ENCODE assay signal across 17 mouse cellular contexts in the genomic region with DNA sequence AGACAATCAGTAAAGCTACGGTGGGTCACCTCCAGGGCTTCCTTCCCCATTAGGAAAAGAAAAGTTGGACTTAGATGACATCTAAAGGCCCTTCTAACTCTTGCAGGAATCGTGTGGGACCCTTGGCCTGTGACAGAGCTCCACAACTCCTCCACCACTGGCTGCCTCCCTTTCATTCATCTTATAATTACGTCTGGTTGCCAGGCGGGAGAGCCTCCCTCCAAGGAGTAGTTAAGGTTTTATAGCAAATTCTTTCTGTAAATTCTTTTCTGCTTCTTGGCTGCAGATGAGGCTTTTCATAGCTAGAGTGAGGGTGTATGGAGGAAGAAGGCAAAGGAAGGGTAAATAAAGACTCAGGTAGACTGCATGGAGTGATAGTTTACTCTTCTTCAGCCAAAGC.
DNase-seq lines count a peak whose midpoint lies in the region; ATAC-seq and TF ChIP-seq lines count a peak whose summit lies in the region.
"Had no signal": no experiment of that assay in that cellular context is flagged by ENCODE, and none has a peak within 500 bp of the region (broad histone marks: within the 10 kb centered on the region; RNA-seq: fewer than 3 reads in every experiment).

No protein-coding gene starts in this region.

- no peak overlapping the region for H3K9ac ChIP-seq in heart, embryonic 12.5 days
- no peak overlapping the region for H3K9ac ChIP-seq in kidney, postnatal 0 days (ENCODE audit: low read depth, low read length)
- no peak overlapping the region for H3K9ac ChIP-seq in limb, embryonic 15.5 days
- H3K9ac ChIP-seq: embryonic facial prominence, embryonic 12.5 days; midbrain, embryonic 12.5 days had no signal

- ATAC-seq in heart, embryonic 12.5 days (ENCODE audit: insufficient number of reproducible peaks, low FRiP score) = no peak
- no peak for ATAC-seq in kidney, postnatal 0 days (replicated peaks; ENCODE audit: low FRiP score, low read depth)
- 0 out of 2 replicates have a peak, but pooled peaks have one; percentile 12 for ATAC-seq in limb, embryonic 15.5 days (ENCODE audit: insufficient number of reproducible peaks, low FRiP score, low TSS enrichment, low read depth)

- TF ChIP-seq POLR2A in embryonic fibroblast, embryonic 13.5 days (IDR thresholded peaks at IDR 0.05; ENCODE audit: low read depth, low read length) = no peak

- H3K27me3 ChIP-seq in heart, embryonic 12.5 days (replicated peaks) = no peaks in the 10 kb centered on the region
- H3K27me3 ChIP-seq in kidney, postnatal 0 days (ENCODE audit: insufficient read depth, low read length) = no peaks in the 10 kb centered on the region
- H3K27me3 ChIP-seq in limb, embryonic 15.5 days = no peaks in the 10 kb centered on the region
- H3K27me3 ChIP-seq: embryonic facial prominence, embryonic 12.5 days had no signal

- H3K36me3 ChIP-seq in heart, embryonic 12.5 days = peaks cover 5% of the 10 kb centered on the region; the same call in 1 of the 2 replicates
- H3K36me3 ChIP-seq in kidney, postnatal 0 days (ENCODE audit: insufficient read depth, low read length) = no peaks in the 10 kb centered on the region
- no peaks in the 10 kb centered on the region for H3K36me3 ChIP-seq in limb, embryonic 15.5 days
- H3K36me3 ChIP-seq: embryonic facial prominence, embryonic 12.5 days; midbrain, embryonic 12.5 days had no signal

- 55% methylated on average over 4 of the region's 4 CpGs for WGBS in heart, embryonic 12.5 days
- WGBS in kidney, postnatal 0 days = 16% methylated on average over 4 of the region's 4 CpGs
- 18% methylated on average over 4 of the region's 4 CpGs for WGBS in limb, embryonic 15.5 days

- H3K4me3 ChIP-seq in heart, embryonic 12.5 days = no peak overlapping the region
- H3K4me3 ChIP-seq in kidney, postnatal 0 days (replicated peaks; ENCODE audit: low read depth, low read length) = no peak overlapping the region
- H3K4me3 ChIP-seq in embryonic fibroblast, embryonic 13.5 days (ENCODE audit: insufficient read depth, low read length) = no peak overlapping the region
- no peak overlapping the region for H3K4me3 ChIP-seq in limb, embryonic 15.5 days
- H3K4me3 ChIP-seq: embryonic facial prominence, embryonic 12.5 days; midbrain, embryonic 12.5 days had no signal

- 0 out of 2 replicates have a peak overlapping the region, but pooled peaks have one; percentile 34 for H3K27ac ChIP-seq in heart, embryonic 12.5 days (ENCODE audit: poor library complexity, severe bottlenecking)
- no peak overlapping the region; the same call in 1 of the 2 replicates for H3K27ac ChIP-seq in kidney, postnatal 0 days
- peak overlapping the region; percentile 88 for H3K27ac ChIP-seq in embryonic fibroblast, embryonic 13.5 days (ENCODE audit: insufficient read depth, low read length)
- peak overlapping the region; percentile 58 for H3K27ac ChIP-seq in limb, embryonic 15.5 days
- H3K27ac ChIP-seq: embryonic facial prominence, embryonic 12.5 days; macrophage; midbrain, embryonic 12.5 days had no signal

- no peak for TF ChIP-seq CTCF in kidney, postnatal 0 days (IDR thresholded peaks at IDR 0.05; ENCODE audit: low read depth)
- no peak for TF ChIP-seq CTCF in embryonic fibroblast, embryonic 13.5 days (IDR thresholded peaks at IDR 0.05; ENCODE audit: borderline replicate concordance, insufficient read depth, low read length)

- H3K4me2 ChIP-seq in heart, embryonic 12.5 days = no peak overlapping the region
- H3K4me2 ChIP-seq in kidney, postnatal 0 days (ENCODE audit: low read length) = no peak overlapping the region
- H3K4me2 ChIP-seq in limb, embryonic 15.5 days = no peak overlapping the region
- H3K4me2 ChIP-seq: embryonic facial prominence, embryonic 12.5 days; midbrain, embryonic 12.5 days had no signal

- peaks cover 96% of the 10 kb centered on the region for H3K4me1 ChIP-seq in heart, embryonic 12.5 days (replicated peaks)
- peaks cover 88% of the 10 kb centered on the region for H3K4me1 ChIP-seq in kidney, postnatal 0 days (replicated peaks; ENCODE audit: insufficient read depth, low read length)
- H3K4me1 ChIP-seq in embryonic fibroblast, embryonic 13.5 days (ENCODE audit: control insufficient read depth, insufficient read depth, low read length) = peaks cover 65% of the 10 kb centered on the region
- peaks cover 93% of the 10 kb centered on the region for H3K4me1 ChIP-seq in limb, embryonic 15.5 days

- no peak for DNase-seq in heart, adult 8-10 months (ENCODE audit: low spot score)
- peak; percentile 52 for DNase-seq in kidney, postnatal 0 days (ENCODE audit: low spot score)
- DNase-seq in kidney, adult 18-20 months = no peak
- no peak for DNase-seq in left cerebral cortex, adult 18-20 months (ENCODE audit: low spot score in 2 of 2)
- DNase-seq: adrenal gland, postnatal 10 days; cerebellum, adult 2 months; gastrocnemius, postnatal 25 days; heart, postnatal 14 days; kidney, adult 2 months; layer of hippocampus, postnatal 36 days; right cerebral cortex, postnatal 4 days had no signal

- H3K9me3 ChIP-seq in heart, embryonic 12.5 days (replicated peaks) = no peaks in the 10 kb centered on the region
- no peaks in the 10 kb centered on the region for H3K9me3 ChIP-seq in kidney, postnatal 0 days (replicated peaks; ENCODE audit: low read length)
- no peaks in the 10 kb centered on the region for H3K9me3 ChIP-seq in limb, embryonic 15.5 days
- H3K9me3 ChIP-seq: embryonic facial prominence, embryonic 12.5 days had no signal
